In the genomic region with DNA sequence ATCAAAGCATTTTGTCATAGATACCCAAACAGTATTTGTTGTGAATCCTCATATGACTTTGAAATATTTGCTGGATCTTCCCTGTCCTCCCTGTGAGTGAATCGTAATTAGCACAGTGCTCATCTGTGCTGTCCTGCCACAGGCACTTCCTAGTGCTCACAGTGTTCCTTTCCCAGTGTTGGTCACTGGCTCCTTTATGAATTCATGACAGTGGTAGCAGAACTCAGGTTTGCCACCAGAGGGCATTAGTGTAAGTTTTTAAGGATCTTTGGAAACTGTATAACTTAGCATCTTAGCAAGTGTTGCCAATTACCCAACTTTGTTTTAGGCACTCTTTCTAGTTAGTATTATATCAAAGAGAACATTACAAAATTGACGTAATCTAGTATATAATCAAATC, we compare ENCODE assay signal across 8 mouse cellular contexts. TPM values are rescaled to one million over a fixed set of nuclear protein-coding genes. Genes with fewer than 3 reads are reported as not detected.
DNase-seq lines count a peak whose midpoint lies in the region; ATAC-seq and TF ChIP-seq lines count a peak whose summit lies in the region.

No protein-coding gene starts in this region.

- no peak for ATAC-seq in forebrain, embryonic 12.5 days (ENCODE audit: low FRiP score)
- no peak; the same call in 1 of the 2 replicates for ATAC-seq in forebrain, embryonic 11.5 days (replicated peaks; ENCODE audit: low FRiP score)
- 0 out of 2 replicates have a peak, but pooled peaks have one; percentile 23 for ATAC-seq in liver, embryonic 12.5 days
- peak; percentile 66; the same call in 1 of the 2 replicates for ATAC-seq in neural tube, embryonic 15.5 days (ENCODE audit: low FRiP score)

- H3K4me2 ChIP-seq in forebrain, embryonic 12.5 days: no peak overlapping the region
- no peak overlapping the region for H3K4me2 ChIP-seq in forebrain, embryonic 11.5 days (ENCODE audit: low read depth, low read length, severe bottlenecking)
- H3K4me2 ChIP-seq in liver, embryonic 12.5 days: no peak overlapping the region
- no peak overlapping the region for H3K4me2 ChIP-seq in neural tube, embryonic 15.5 days

- TF ChIP-seq POLR2A in MEL (IDR thresholded peaks at IDR 0.05; ENCODE audit: control insufficient read depth in 1 of 2, insufficient read depth in 1 of 2, low read depth in 1 of 2, low read length in 2 of 2, poor library complexity in 1 of 2): no peak

- peaks cover 6% of the 10 kb centered on the region for H3K4me1 ChIP-seq in forebrain, embryonic 12.5 days
- H3K4me1 ChIP-seq in forebrain, embryonic 11.5 days (replicated peaks; ENCODE audit: control insufficient read depth, insufficient read depth, low read length): 0 out of 2 replicates have a peak, but pooled peaks cover 5% of the 10 kb centered on the region
- peaks cover 0 to 15% of the 10 kb centered on the region in 2 experiments; a peak in 2 of 4 replicates for H3K4me1 ChIP-seq in MEL (ENCODE audit: control insufficient read depth in 1 of 2, insufficient read depth in 2 of 2, low read length in 2 of 2)
- H3K4me1 ChIP-seq in liver, embryonic 12.5 days: peaks cover 26% of the 10 kb centered on the region
- peaks cover 8% of the 10 kb centered on the region for H3K4me1 ChIP-seq in neural tube, embryonic 15.5 days

- no peaks in the 10 kb centered on the region for H3K9me3 ChIP-seq in forebrain, embryonic 12.5 days
- no peaks in the 10 kb centered on the region for H3K9me3 ChIP-seq in forebrain, embryonic 11.5 days (ENCODE audit: control insufficient read depth, low read length)
- H3K9me3 ChIP-seq in MEL (replicated peaks; ENCODE audit: insufficient read depth, low read length): no peaks in the 10 kb centered on the region
- H3K9me3 ChIP-seq in liver, embryonic 12.5 days (replicated peaks): no peaks in the 10 kb centered on the region
- no peaks in the 10 kb centered on the region for H3K9me3 ChIP-seq in neural tube, embryonic 15.5 days (replicated peaks)

- 0 out of 2 replicates have a peak overlapping the region, but pooled peaks have one; percentile 0 for H3K27ac ChIP-seq in forebrain, embryonic 12.5 days
- no peak overlapping the region for H3K27ac ChIP-seq in forebrain, embryonic 11.5 days (ENCODE audit: low read depth, low read length)
- no peak overlapping the region for H3K27ac ChIP-seq in MEL (ENCODE audit: control insufficient read depth, low read depth, low read length)
- no peak overlapping the region for H3K27ac ChIP-seq in liver, embryonic 12.5 days
- no peak overlapping the region for H3K27ac ChIP-seq in neural tube, embryonic 15.5 days (replicated peaks)

- peaks cover 32% of the 10 kb centered on the region for H3K36me3 ChIP-seq in forebrain, embryonic 12.5 days (replicated peaks)
- H3K36me3 ChIP-seq in forebrain, embryonic 11.5 days (ENCODE audit: control insufficient read depth, insufficient read depth, low read length): peaks cover 4% of the 10 kb centered on the region; the same call in 1 of the 2 replicates
- peaks cover 10 to 48% of the 10 kb centered on the region in 2 experiments for H3K36me3 ChIP-seq in MEL (ENCODE audit: control insufficient read depth in 1 of 2, insufficient read depth in 2 of 2, low read length in 2 of 2)
- H3K36me3 ChIP-seq in liver, embryonic 12.5 days: peaks cover 70% of the 10 kb centered on the region
- H3K36me3 ChIP-seq in neural tube, embryonic 15.5 days: peaks cover 8% of the 10 kb centered on the region

- H3K27me3 ChIP-seq in forebrain, embryonic 12.5 days: no peaks in the 10 kb centered on the region
- no peaks in the 10 kb centered on the region for H3K27me3 ChIP-seq in forebrain, embryonic 11.5 days (ENCODE audit: control insufficient read depth, insufficient read depth, low read length)
- no peaks in the 10 kb centered on the region for H3K27me3 ChIP-seq in MEL (ENCODE audit: control insufficient read depth in 1 of 2, insufficient read depth in 2 of 2, low read length in 2 of 2)
- no peaks in the 10 kb centered on the region for H3K27me3 ChIP-seq in liver, embryonic 12.5 days (replicated peaks)
- no peaks in the 10 kb centered on the region for H3K27me3 ChIP-seq in neural tube, embryonic 15.5 days (replicated peaks)

- H3K9ac ChIP-seq in forebrain, embryonic 12.5 days: no peak overlapping the region
- H3K9ac ChIP-seq in forebrain, embryonic 11.5 days (ENCODE audit: low read length): no peak overlapping the region
- no peak overlapping the region for H3K9ac ChIP-seq in MEL (ENCODE audit: control insufficient read depth, low read depth, low read length, poor library complexity, severe bottlenecking)
- H3K9ac ChIP-seq in liver, embryonic 12.5 days: no peak overlapping the region
- H3K9ac ChIP-seq in neural tube, embryonic 15.5 days (replicated peaks): no peak overlapping the region

- H3K4me3 ChIP-seq in forebrain, embryonic 12.5 days (replicated peaks): no peak overlapping the region
- no peak overlapping the region for H3K4me3 ChIP-seq in forebrain, embryonic 11.5 days (ENCODE audit: low read depth, low read length)
- no peak overlapping the region for H3K4me3 ChIP-seq in MEL (ENCODE audit: control insufficient read depth in 1 of 2, insufficient read depth in 1 of 2, low read depth in 2 of 2, low read length in 2 of 2)
- H3K4me3 ChIP-seq in liver, embryonic 12.5 days: no peak overlapping the region
- H3K4me3 ChIP-seq in neural tube, embryonic 15.5 days (replicated peaks): no peak overlapping the region

- peak; percentile 15; the same call in 1 of the 2 replicates for TF ChIP-seq RAD21 in MEL (IDR thresholded peaks at IDR 0.05; ENCODE audit: low read depth, low read length)

- 73% methylated on average over 2 of the region's 2 CpGs for WGBS in forebrain, embryonic 12.5 days
- 78% methylated on average over 2 of the region's 2 CpGs for WGBS in forebrain, embryonic 11.5 days
- 60% methylated on average over 2 of the region's 2 CpGs for WGBS in liver, embryonic 12.5 days (ENCODE audit: insufficient replicate concordance)
- WGBS in neural tube, embryonic 15.5 days: 56% methylated on average over 2 of the region's 2 CpGs

- no peak for DNase-seq in forebrain, embryonic 11.5 days (ENCODE audit: low spot score)
- DNase-seq in MEL (ENCODE audit: low read depth, low spot score): peak; percentile 67
- DNase-seq in cerebellum, adult 9-11 months: peak; percentile 42
- peak; percentile 33 for DNase-seq in gastrocnemius, postnatal 10 days
- DNase-seq in kidney, adult 8-10 months: peak; percentile 49 to 74

- peak; percentile 3 to 61 (median 53); a peak in 4 of 6 replicates for TF ChIP-seq CTCF in MEL (IDR thresholded peaks at IDR 0.05 in 2 of 3, conservative IDR thresholded peaks at IDR 0.05 in 1 of 3; ENCODE audit: control insufficient read depth in 1 of 3, insufficient read depth in 1 of 3, low read depth in 2 of 3, low read length in 3 of 3, poor library complexity in 1 of 3, severe bottlenecking in 1 of 3)

- H3K79me2 ChIP-seq in MEL (ENCODE audit: control insufficient read depth, insufficient read depth, low read length, poor library complexity): peaks cover 22% of the 10 kb centered on the region

- TF ChIP-seq EP300 in MEL (IDR thresholded peaks at IDR 0.05; ENCODE audit: low read depth in 1 of 2, low read length in 2 of 2): no peak

TF ChIP-seq in MEL, 35 proteins besides CTCF, POLR2A, EP300 and RAD21:
- TF ChIP-seq SMC3 (IDR thresholded peaks at IDR 0.05; ENCODE audit: low read depth, low read length): peak; percentile 37
- TF ChIP-seq TCF12 (IDR thresholded peaks at IDR 0.05; ENCODE audit: low read depth, low read length): no peak

RNA-seq across cellular contexts. Expression of a gene that starts 53.8 kb away (rescaled TPM):
- polyA plus RNA-seq in forebrain, embryonic 12.5 days (2016; fragmentation: Nextera tagmentation; extraction: Ambion mirVana): 37.4 and 44.3 TPM in 2 replicates
- polyA plus RNA-seq in forebrain, embryonic 11.5 days (2014; fragmentation: Nextera tagmentation; extraction: Ambion mirVana): 19.4 and 19.5 TPM in 2 replicates
- 0.46 and 0.62 TPM in 2 replicates for total RNA-seq in MEL (2012; rRNA removed)
- polyA plus RNA-seq in MEL (2012; ENCODE audit: insufficient read depth in 1 of 2, insufficient read length in 2 of 2, low read depth in 1 of 2, low replicate concordance in 2 of 2, missing spikeins in 1 of 2): 1 to 10 TPM in 1 of 2 experiments, not detected in 1; 6.7 TPM
- 10 to 100 TPM; 27.5 to 38.6 TPM for total RNA-seq in gastrocnemius, postnatal 10 days (2021)
- 8.0 and 9.8 TPM in 2 replicates for polyA plus RNA-seq in liver, embryonic 12.5 days (2016; fragmentation: Nextera tagmentation; extraction: Ambion mirVana)
- 117 and 130 TPM in 2 replicates for polyA plus RNA-seq in neural tube, embryonic 15.5 days (2015; fragmentation: Nextera tagmentation; extraction: Ambion mirVana)

Comparison
In these comparisons a context has a peak if more than half of its experiments do, and no peak if none do; other contexts are left out.
1. ATAC-seq: peak in liver, embryonic 12.5 days (single experiment) and neural tube, embryonic 15.5 days (single experiment); none in forebrain, embryonic 12.5 days (single experiment) and forebrain, embryonic 11.5 days (single experiment).